Mouse (Mus musculus) CH12.LX (cell line): Measurements from ENCODE around the gene Samd7.

Experiments used
- BHLHE40 ChIP-seq: IDR thresholded peaks from 2 replicates; pipeline ENCODE4 v1.6.1; 2011; ENCODE audit warnings: mild to moderate bottlenecking, low read depth, low read length, improper control_type of control experiment
- CTCF ChIP-seq, 2 experiments: IDR thresholded peaks in 1 of 2; conservative IDR thresholded peaks in 1 of 2; 2 replicates each; pipeline ENCODE4 v1.5.1; 2011 to 2012; ENCODE audit warnings: low read depth in 2 of 2, low read length in 2 of 2, improper control_type of control experiment in 1 of 2, inconsistent platforms in 1 of 2, mild to moderate bottlenecking in 1 of 2, moderate library complexity in 1 of 2
- E2F4 ChIP-seq: IDR thresholded peaks from 2 replicates; pipeline ENCODE4 v1.6.1; 2011; ENCODE audit warnings: low read depth, low read length, improper control_type of control experiment; ENCODE audit not compliant: insufficient replicate concordance
- EP300 ChIP-seq: IDR thresholded peaks from 2 replicates; pipeline ENCODE4 v1.6.1; 2011; ENCODE audit warnings: low read length, improper control_type of control experiment
- KAT2A ChIP-seq: IDR thresholded peaks from 2 replicates; pipeline ENCODE4 v1.6.1; 2012; ENCODE audit warnings: low read length, improper control_type of control experiment, inconsistent platforms; ENCODE audit not compliant: insufficient replicate concordance
- MAFK ChIP-seq: IDR thresholded peaks from 2 replicates; pipeline ENCODE4 v1.6.1; 2011; ENCODE audit warnings: low read length, improper control_type of control experiment; ENCODE audit not compliant: insufficient replicate concordance
- MAX ChIP-seq: IDR thresholded peaks from 2 replicates; pipeline ENCODE4 v1.6.1; 2011; ENCODE audit warnings: low read length, improper control_type of control experiment
- MAZ ChIP-seq: IDR thresholded peaks from 2 replicates; pipeline ENCODE4 v1.6.1; 2012; ENCODE audit warnings: low read depth, mild to moderate bottlenecking, inconsistent platforms, low read length, improper control_type of control experiment, moderate library complexity
- NRF1 ChIP-seq: IDR thresholded peaks from 2 replicates; pipeline ENCODE4 v1.6.1; 2014; ENCODE audit warnings: low read depth, mild to moderate bottlenecking, inconsistent platforms, low read length, improper control_type of control experiment, moderate library complexity
- POLR2A ChIP-seq: IDR thresholded peaks from 2 replicates; pipeline ENCODE4 v1.6.1; 2011; ENCODE audit warnings: low read depth, mild to moderate bottlenecking, improper control_type of control experiment, low read length
- POLR2AphosphoS2 ChIP-seq: IDR thresholded peaks from 2 replicates; pipeline ENCODE4 v1.6.1; 2011; ENCODE audit warnings: low read depth, low read length, improper control_type of control experiment
- SIN3A ChIP-seq: IDR thresholded peaks from 2 replicates; pipeline ENCODE4 v1.6.1; 2012; ENCODE audit warnings: low read length, improper control_type of control experiment, inconsistent platforms
- ZC3H11A ChIP-seq: IDR thresholded peaks from 2 replicates; pipeline ENCODE4 v1.6.1; 2012; ENCODE audit warnings: low read depth, mild to moderate bottlenecking, inconsistent platforms, low read length, improper control_type of control experiment
- ZNF384 ChIP-seq: IDR thresholded peaks from 2 replicates; pipeline ENCODE4 v1.6.1; 2012; ENCODE audit warnings: low read depth, low read length, improper control_type of control experiment, inconsistent platforms

GRCm38 (mm10) chr3:30777984-30778383, 31.9 kb downstream of the Samd7 start:
- TF ChIP-seq KAT2A: no peak
- no peak for TF ChIP-seq POLR2AphosphoS2
- no peak for TF ChIP-seq CTCF (conservative IDR thresholded peaks at IDR 0.05 in 1 of 2, IDR thresholded peaks at IDR 0.05 in 1 of 2; ENCODE audit: low read depth in 2 of 2, low read length in 2 of 2)
- no peak for TF ChIP-seq ZC3H11A
- TF ChIP-seq EP300: no peak
- TF ChIP-seq POLR2A: no peak
- no peak for TF ChIP-seq MAZ
- no peak for TF ChIP-seq ZNF384
- TF ChIP-seq BHLHE40: no peak
- no peak for TF ChIP-seq NRF1
- no peak for TF ChIP-seq E2F4
- no peak for TF ChIP-seq MAX
- TF ChIP-seq SIN3A: no peak
- TF ChIP-seq MAFK: no peak
